Mouse (Mus musculus) adrenal gland, adult 18-20 months (tissue): ENCODE results near the gene Rgs11. TPM values are rescaled to one million over a fixed set of nuclear protein-coding genes. Genes with fewer than 3 reads are reported as not detected.
"Not testable (repeated sequence)": the region's sequence is repeated elsewhere in the genome, so short reads cannot be mapped to it uniquely, and the experiment has no call there.

Source experiments
- DNase-seq, 2 experiments: peaks; one replicate each; pipeline ENCODE4 v3.0.0; 2021 to 2022; ENCODE audit warnings: low spot score in 2 of 2
- long read RNA-seq, 2 experiments: library from polyadenylated mRNA; stranded (forward); transcript quantifications; one replicate each; pipeline ENCODE4 v2.0.0; 2021
- total RNA-seq, 2 experiments: library from RNA; stranded (reverse); gene quantifications; 1 replicate in 1 of 2; 2 replicates in 1 of 2; pipeline ENCODE4 v1.2.3; 2021

The Rgs11 gene
- total RNA-seq, result 10 to 100 TPM; 40.8 to 47.1 TPM
- long read RNA-seq, experiment 1, partial matches to known transcripts, result 9 of 47 reads
- long read RNA-seq, experiment 1, other reads (novel, unspliced or antisense), result 38 of 47 reads
- long read RNA-seq, experiment 2, partial matches to known transcripts, result 12 of 63 reads
- long read RNA-seq, experiment 2, other reads (novel, unspliced or antisense), result 48 of 63 reads

DNA sequence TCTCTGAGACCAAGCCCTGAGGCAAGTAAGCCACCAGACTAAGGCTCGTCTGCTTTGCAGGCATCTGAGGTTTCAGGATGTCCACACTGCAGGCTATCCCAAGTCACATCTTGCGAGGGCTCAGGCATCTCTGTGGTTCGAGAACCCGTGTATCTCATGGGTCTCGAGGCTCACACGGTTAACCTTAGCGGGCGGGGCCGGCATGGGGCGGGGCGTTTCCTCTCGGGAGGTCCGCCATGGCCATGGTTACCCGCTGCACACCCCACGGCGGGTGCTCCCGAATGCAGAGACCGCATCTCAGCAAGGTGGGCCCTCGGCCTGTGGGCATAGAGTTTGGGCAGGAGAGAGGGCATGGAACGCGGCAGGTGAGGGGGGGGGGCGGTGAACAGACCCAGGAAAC is at the start of gene Rgs11:
Rgs11 (plus strand) TSS at position 215 of the 400 bp plus-strand sequence.
- peak; percentile 60 to 64 for DNase-seq

- DNase-seq, result no peak
These were observed 40.0 kb upstream of the Rgs11 start for GRCm38 (mm10) chr17:26162736-26163135.

DNA sequence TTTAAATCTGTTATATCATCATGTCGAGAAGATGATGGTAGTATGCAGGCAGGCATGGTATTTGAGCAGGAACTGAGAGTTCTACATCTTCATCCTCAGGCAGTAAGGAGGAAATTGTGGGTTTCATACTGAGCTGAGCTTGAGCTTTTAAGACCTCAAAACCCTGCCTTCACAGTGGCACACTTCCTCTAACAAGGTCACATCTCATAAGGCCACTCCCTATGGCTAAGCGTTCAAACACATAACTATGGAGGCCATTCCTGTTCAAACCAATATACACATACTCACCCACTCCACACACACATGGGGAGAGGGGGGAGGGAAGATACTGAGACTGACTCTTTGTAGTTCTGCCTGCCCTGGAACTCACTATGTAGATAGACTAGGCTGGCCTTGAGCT is 34.7 kb upstream of the Rgs11 start:
- no peak for DNase-seq

GRCm38 (mm10) chr17:26175248-26175647 is 27.5 kb upstream of the Rgs11 start:
- DNase-seq, result not testable (repeated sequence)

DNA sequence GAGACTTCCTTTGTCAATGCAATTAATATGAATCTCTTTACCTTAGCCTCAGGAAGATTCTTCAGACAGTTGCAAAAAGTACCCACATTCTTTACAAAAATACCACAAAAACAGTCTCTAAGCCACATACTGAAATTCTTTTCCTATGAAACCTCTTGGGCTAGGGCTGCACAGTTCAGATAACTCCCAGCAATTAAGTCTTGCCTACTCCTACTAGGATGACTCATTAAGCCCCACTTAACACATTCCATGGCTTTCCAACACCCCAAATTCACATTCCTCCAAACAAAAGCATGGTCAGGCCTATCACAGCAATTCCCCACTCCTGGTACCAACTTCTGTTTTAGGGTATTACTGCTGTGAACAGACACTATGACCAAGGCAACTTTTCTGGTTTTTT is 24.1 kb upstream of the Rgs11 start:
- DNase-seq, result no peak

GRCm38 (mm10) chr17:26181179-26181578 is 21.6 kb upstream of the Rgs11 start:
- no peak for DNase-seq

DNA sequence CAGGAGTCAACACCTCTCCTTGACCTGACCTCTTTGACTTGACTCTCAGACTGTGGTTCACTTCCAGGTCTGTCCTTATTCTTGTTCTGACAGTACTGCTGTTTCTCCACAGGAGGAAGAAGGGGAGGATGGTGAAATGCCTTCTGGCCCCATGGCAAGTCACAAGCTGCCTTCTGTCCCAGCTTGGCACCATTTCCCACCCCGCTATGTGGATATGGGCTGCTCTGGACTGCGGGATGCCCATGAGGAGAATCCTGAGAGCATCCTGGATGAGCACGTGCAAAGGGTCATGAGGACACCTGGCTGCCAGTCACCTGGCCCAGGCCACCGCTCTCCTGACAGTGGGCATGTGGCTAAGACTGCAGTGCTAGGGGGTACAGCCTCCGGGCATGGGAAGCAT is 15.2 kb upstream of the Rgs11 start:
- DNase-seq, result no peak

DNA sequence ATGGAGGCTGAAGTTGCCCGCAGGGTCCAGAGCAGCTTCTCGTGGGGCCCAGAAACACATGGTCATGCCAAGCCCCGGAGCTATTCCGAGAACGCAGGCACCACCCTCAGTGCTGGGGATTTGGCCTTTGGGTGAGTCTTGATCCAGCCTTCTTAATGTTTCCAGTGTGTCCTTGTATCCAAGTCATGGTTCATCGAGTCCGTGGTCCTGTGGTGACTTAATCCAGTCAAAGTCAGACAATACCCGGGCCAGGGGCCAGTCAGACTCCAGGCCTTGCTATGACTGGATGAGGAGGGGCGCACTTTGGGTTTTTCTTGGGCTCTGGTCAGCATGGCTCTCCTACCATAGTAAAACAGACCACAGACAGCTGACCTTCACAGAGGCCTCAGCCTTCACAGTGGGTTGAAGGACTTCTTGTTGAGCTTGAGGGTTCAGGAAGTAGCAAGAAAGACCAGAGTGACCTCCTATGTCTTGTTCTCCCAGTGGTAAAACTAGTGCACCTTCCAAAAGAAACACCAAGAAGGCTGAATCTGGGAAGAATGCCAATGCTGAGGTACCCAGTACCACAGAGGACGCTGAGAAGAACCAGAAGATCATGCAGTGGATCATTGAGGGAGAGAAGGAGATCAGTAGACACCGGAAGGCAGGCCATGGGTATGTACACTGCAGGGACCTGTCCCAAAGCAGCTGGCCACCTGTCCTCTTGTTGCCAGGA is 14.5 kb upstream of the Rgs11 start:
- DNase-seq, result no peak

DNA sequence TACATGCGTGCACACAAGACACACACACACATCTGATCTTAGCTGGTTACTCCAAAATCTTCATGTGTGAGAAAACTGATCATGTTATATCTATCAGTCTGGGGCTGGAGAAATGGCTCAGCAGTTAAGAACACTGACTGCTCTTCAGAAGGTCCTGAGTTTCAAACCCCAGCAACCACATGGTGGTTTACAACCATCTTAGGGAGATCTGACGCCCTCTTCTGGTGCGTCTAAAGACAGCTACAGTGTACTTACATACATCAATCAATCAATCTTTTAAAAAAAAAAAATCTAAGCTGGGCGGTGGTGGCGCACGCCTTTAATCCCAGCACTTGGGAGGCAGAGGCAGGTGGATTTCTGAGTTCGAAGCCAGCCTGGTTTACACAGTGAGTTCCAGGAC is 11.3 kb upstream of the Rgs11 start:
- DNase-seq, result not testable (repeated sequence)

GRCm38 (mm10) chr17:26192481-26193190 is 10.1 kb upstream of the Rgs11 start:
- no peak for DNase-seq

DNA sequence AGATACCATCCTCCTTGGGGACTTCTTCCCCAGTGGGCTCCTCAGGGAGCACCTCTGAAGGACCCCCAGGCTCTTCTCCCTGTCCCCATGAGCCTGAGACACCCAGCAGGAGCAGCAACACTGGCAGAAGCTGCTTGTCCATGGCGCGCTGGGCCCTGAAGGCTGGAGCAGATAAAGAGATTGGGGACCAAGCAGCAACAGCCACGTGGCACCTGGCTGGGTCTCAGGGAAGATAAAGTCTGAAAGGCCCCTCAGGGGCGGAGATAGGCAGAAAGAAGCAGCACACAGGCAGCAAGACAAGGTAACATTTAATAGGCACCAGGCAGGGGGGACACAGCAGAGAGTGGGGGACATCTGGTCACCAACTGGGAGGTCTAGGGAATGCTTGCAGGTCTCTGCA is 3.9 kb upstream of the Rgs11 start, which contains the start of gene Pdia2:
Pdia2 (minus strand) TSS at position 196 of the 400 bp plus-strand sequence.
- DNase-seq, result no peak

DNA sequence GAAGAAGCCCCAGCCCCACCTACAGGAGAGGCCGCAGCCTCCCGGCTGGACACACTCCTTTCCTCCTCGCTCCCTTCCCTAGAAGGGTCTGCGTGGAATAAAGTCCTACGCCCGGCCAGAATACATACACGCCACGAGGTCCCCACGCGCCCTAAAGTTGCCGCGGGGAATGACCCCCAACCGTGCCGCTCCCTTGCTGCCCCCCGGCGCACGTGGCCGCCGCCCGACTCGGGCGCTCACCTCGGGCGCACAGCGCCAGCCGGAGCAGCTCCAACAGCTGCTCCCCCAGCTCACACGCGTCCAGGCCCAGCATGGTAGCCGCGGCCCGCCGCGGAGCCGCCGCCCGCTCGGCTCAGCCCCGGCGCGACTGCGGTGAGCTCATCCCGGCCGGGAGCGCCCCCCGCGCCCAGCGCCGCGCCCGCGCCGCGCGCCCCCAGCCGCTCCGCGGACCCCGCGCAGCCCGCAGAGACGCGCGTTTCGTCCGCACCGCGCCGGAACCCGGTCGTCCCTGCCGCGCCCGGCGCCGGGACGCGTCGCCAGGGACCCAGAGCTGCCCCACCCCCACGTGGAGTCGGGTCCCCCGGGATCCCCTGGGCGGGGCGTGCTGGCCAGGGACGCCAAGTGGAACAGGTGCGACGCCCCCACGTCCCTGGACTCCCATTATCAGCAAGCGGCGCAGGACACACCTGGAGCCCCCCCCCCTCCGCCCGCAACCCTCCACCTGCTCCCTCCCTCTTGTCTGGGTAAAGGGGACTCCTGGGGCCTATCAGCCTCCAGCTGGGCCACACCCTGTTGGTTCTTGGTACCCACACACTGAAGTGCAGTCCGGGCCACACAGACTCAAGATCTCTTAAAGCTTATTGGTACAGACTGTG is 1.7 kb upstream of the Rgs11 start:
- peak in 1 of 2 experiments; percentile 37 for DNase-seq

- no peak for DNase-seq
These were observed 753 bp upstream of the Rgs11 start for GRCm38 (mm10) chr17:26201998-26202397.

- DNase-seq, result peak; percentile 43 to 68
These were observed 615 bp downstream of the Rgs11 start for GRCm38 (mm10) chr17:26203321-26203811.

- DNase-seq, result no peak
These were observed 2.0 kb downstream of the Rgs11 start for GRCm38 (mm10) chr17:26204766-26205165.

DNA sequence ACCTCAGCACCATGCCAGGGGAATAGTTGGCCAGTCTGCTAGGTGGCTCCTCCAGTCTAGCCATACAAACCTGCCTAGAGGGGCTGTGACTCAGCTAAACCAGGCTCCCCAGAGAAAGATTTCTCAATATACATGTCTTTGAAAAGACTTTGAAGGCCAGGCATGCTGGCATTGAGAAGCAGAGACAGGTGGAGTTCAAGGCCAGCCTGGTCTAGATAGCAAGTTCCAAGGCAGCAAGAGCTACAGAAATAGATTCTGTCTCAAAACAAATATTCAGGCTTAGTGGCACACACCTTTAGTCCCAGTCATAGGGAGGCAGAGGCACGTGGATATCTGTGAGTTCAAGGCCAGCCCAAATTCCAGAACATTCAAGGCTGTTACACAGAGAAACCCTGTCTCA is 3.6 kb downstream of the Rgs11 start:
- no peak for DNase-seq

GRCm38 (mm10) chr17:26207686-26208085 is 4.9 kb downstream of the Rgs11 start, which contains the start of gene Arhgdig:
TSS of gene Arhgdig (minus strand) at chr17:26207786.
- DNase-seq, result no peak

GRCm38 (mm10) chr17:26212241-26212640 is 9.5 kb downstream of the Rgs11 start:
- no peak for DNase-seq

- no peak for DNase-seq
These were observed 9.9 kb downstream of the Rgs11 start for GRCm38 (mm10) chr17:26212681-26213080.

GRCm38 (mm10) chr17:26221508-26221907 is 18.8 kb downstream of the Rgs11 start:
- no peak for DNase-seq

- DNase-seq, result no peak
These were observed 22.4 kb downstream of the Rgs11 start for GRCm38 (mm10) chr17:26225150-26225549.
